Mouse (Mus musculus): ENCODE results near the gene Fndc4. TPM values are rescaled to one million over a fixed set of nuclear protein-coding genes. Genes with fewer than 3 reads are reported as not detected.

Fndc4 gene
- total and polyA plus RNA-seq, 3 experiments: 0.32 TPM; not detected in 2

GRCm38 (mm10) chr5:31266101-31266500 lies 29.8 kb downstream of the Fndc4 start:
- TF ChIP-seq ZKSCAN1 (IDR thresholded peaks at IDR 0.05; ENCODE audit: low read depth, low read length) (no peak), POLR2AphosphoS5 (IDR thresholded peaks at IDR 0.05; ENCODE audit: borderline replicate concordance, low read depth, low read length) (no peak), MYB (IDR thresholded peaks at IDR 0.05; ENCODE audit: low read depth, low read length) (no peak), MXI1 (IDR thresholded peaks at IDR 0.05; ENCODE audit: low read depth, low read length) (no peak), TCF12 (IDR thresholded peaks at IDR 0.05; ENCODE audit: low read depth, low read length) (no peak), POLR2A (IDR thresholded peaks at IDR 0.05; ENCODE audit: control insufficient read depth in 1 of 2, insufficient read depth in 1 of 2, low read depth in 1 of 2, low read length in 2 of 2, poor library complexity in 1 of 2) (no peak), ZMIZ1 (IDR thresholded peaks at IDR 0.05; ENCODE audit: low read depth, low read length) (no peak), GABPA (IDR thresholded peaks at IDR 0.05; ENCODE audit: low read depth, low read length) (no peak), TBP (IDR thresholded peaks at IDR 0.05; ENCODE audit: low read depth, low read length) (no peak), MAX (IDR thresholded peaks at IDR 0.05; ENCODE audit: low read length) (no peak), NRF1 (IDR thresholded peaks at IDR 0.05; ENCODE audit: insufficient read depth, low read depth, low read length, poor library complexity, severe bottlenecking) (no peak), ZC3H11A (IDR thresholded peaks at IDR 0.05; ENCODE audit: low read depth, low read length) (no peak), ETS1 (IDR thresholded peaks at IDR 0.05; ENCODE audit: low read depth, low read length) (no peak)
- H3K4me3 ChIP-seq (ENCODE audit: control insufficient read depth in 1 of 2, insufficient read depth in 1 of 2, low read depth in 2 of 2, low read length in 2 of 2): no peak overlapping the region
- H3K36me3 ChIP-seq (ENCODE audit: control insufficient read depth in 1 of 2, insufficient read depth in 2 of 2, low read length in 2 of 2): no peaks in the 10 kb centered on the region

GRCm38 (mm10) chr5:31257616-31258015 lies 38.3 kb downstream of the Fndc4 start:
- H3K9me3 ChIP-seq (replicated peaks; ENCODE audit: insufficient read depth, low read length): no peaks in the 10 kb centered on the region
- DNase-seq (ENCODE audit: low read depth, low spot score): no peak
- no peak overlapping the region for H3K27ac ChIP-seq (ENCODE audit: control insufficient read depth, low read depth, low read length)
- no peaks in the 10 kb centered on the region for H3K27me3 ChIP-seq (ENCODE audit: control insufficient read depth in 1 of 2, insufficient read depth in 2 of 2, low read length in 2 of 2)
- no peaks in the 10 kb centered on the region for H3K79me2 ChIP-seq (ENCODE audit: control insufficient read depth, insufficient read depth, low read length, poor library complexity)
- no peaks in the 10 kb centered on the region; a peak in 1 of 4 replicates for H3K36me3 ChIP-seq (ENCODE audit: control insufficient read depth in 1 of 2, insufficient read depth in 2 of 2, low read length in 2 of 2)
- no peak overlapping the region for H3K9ac ChIP-seq (ENCODE audit: control insufficient read depth, low read depth, low read length, poor library complexity, severe bottlenecking)
- no peaks in the 10 kb centered on the region for H3K4me1 ChIP-seq (ENCODE audit: control insufficient read depth in 1 of 2, insufficient read depth in 2 of 2, low read length in 2 of 2)
- TF ChIP-seq NRF1 (IDR thresholded peaks at IDR 0.05; ENCODE audit: insufficient read depth, low read depth, low read length, poor library complexity, severe bottlenecking) (no peak), USF1 (IDR thresholded peaks at IDR 0.05; ENCODE audit: low read depth, low read length) (no peak), ZC3H11A (IDR thresholded peaks at IDR 0.05; ENCODE audit: low read depth, low read length) (no peak), POLR2AphosphoS2 (IDR thresholded peaks at IDR 0.05; ENCODE audit: low read length) (no peak), MAX (IDR thresholded peaks at IDR 0.05; ENCODE audit: low read length) (no peak), HCFC1 (IDR thresholded peaks at IDR 0.05; ENCODE audit: low read depth, low read length) (no peak), E2F4 (IDR thresholded peaks at IDR 0.05; ENCODE audit: borderline replicate concordance, low read depth, low read length) (no peak), TAL1 (IDR thresholded peaks at IDR 0.05; ENCODE audit: low read length) (no peak), TCF12 (IDR thresholded peaks at IDR 0.05; ENCODE audit: low read depth, low read length) (no peak), ETS1 (IDR thresholded peaks at IDR 0.05; ENCODE audit: low read depth, low read length) (no peak), GABPA (IDR thresholded peaks at IDR 0.05; ENCODE audit: low read depth, low read length) (no peak), ZNF384 (IDR thresholded peaks at IDR 0.05; ENCODE audit: low read depth, low read length) (no peak)
- no peak overlapping the region for H3K4me3 ChIP-seq (ENCODE audit: control insufficient read depth in 1 of 2, insufficient read depth in 1 of 2, low read depth in 2 of 2, low read length in 2 of 2)

More at GRCm38 (mm10) chr5:31266101-31266500, 29.8 kb downstream of the Fndc4 start:
- H3K4me1 ChIP-seq (ENCODE audit: control insufficient read depth in 1 of 2, insufficient read depth in 2 of 2, low read length in 2 of 2): no peaks in the 10 kb centered on the region
- no peaks in the 10 kb centered on the region for H3K27me3 ChIP-seq (ENCODE audit: control insufficient read depth in 1 of 2, insufficient read depth in 2 of 2, low read length in 2 of 2)
- H3K9me3 ChIP-seq (replicated peaks; ENCODE audit: insufficient read depth, low read length): no peaks in the 10 kb centered on the region
- no peaks in the 10 kb centered on the region for H3K79me2 ChIP-seq (ENCODE audit: control insufficient read depth, insufficient read depth, low read length, poor library complexity)
- no peak overlapping the region for H3K27ac ChIP-seq (ENCODE audit: control insufficient read depth, low read depth, low read length)
- H3K9ac ChIP-seq (ENCODE audit: control insufficient read depth, low read depth, low read length, poor library complexity, severe bottlenecking): no peak overlapping the region
- no peak for DNase-seq (ENCODE audit: low read depth, low spot score)
